Mouse (Mus musculus): Measurements from ENCODE around the gene Cars. TPM values are rescaled to one million over a fixed set of nuclear protein-coding genes. Genes with fewer than 3 reads are reported as not detected.

Gene Cars
- polyA plus RNA-seq, 1 experiment from 2014 or later, result 70.5 TPM

- no peaks in the 10 kb centered on the region for H3K9me3 ChIP-seq (replicated peaks; ENCODE audit: control insufficient read depth, low read length, poor library complexity, severe bottlenecking)
- no peaks in the 10 kb centered on the region for H3K27me3 ChIP-seq (ENCODE audit: control insufficient read depth, insufficient read depth, low read depth, low read length)
- peak overlapping the region; percentile 99 for H3K4me2 ChIP-seq (ENCODE audit: low read length)
- H3K4me1 ChIP-seq (ENCODE audit: control insufficient read depth, insufficient read depth, low read length), result peaks cover 14% of the 10 kb centered on the region
- H3K4me3 ChIP-seq (ENCODE audit: low read depth, low read length), result peak overlapping the region; percentile 75
- 0 out of 2 replicates have a peak, but pooled peaks cover 2% of the 10 kb centered on the region for H3K36me3 ChIP-seq (ENCODE audit: control insufficient read depth, insufficient read depth, low read length)
- H3K9ac ChIP-seq (ENCODE audit: low read depth, low read length), result peak overlapping the region; percentile 50; the same call in 1 of the 2 replicates
- ATAC-seq, result no peak; the same call in 1 of the 2 replicates
- peak overlapping the region; percentile 61; the same call in 1 of the 2 replicates for H3K27ac ChIP-seq (ENCODE audit: low read length)
- 7% methylated on average over 15 of the region's 15 CpGs for WGBS
These were observed 396 bp upstream of the Cars start for GRCm38 (mm10) chr7:143600231-143600740.

GRCm38 (mm10) chr7:143594865-143595264 is 5.0 kb downstream of the Cars start:
- no peak overlapping the region for H3K4me3 ChIP-seq (ENCODE audit: low read depth, low read length)
- peaks cover 12% of the 10 kb centered on the region for H3K4me1 ChIP-seq (ENCODE audit: control insufficient read depth, insufficient read depth, low read length)
- 78% methylated on average over 5 of the region's 5 CpGs for WGBS
- H3K4me2 ChIP-seq (ENCODE audit: low read length), result no peak overlapping the region
- no peaks in the 10 kb centered on the region for H3K27me3 ChIP-seq (ENCODE audit: control insufficient read depth, insufficient read depth, low read depth, low read length)
- no peaks in the 10 kb centered on the region for H3K9me3 ChIP-seq (replicated peaks; ENCODE audit: control insufficient read depth, low read length, poor library complexity, severe bottlenecking)
- no peak for ATAC-seq
- H3K9ac ChIP-seq (ENCODE audit: low read depth, low read length), result no peak overlapping the region
- peaks cover 12% of the 10 kb centered on the region; the same call in 1 of the 2 replicates for H3K36me3 ChIP-seq (ENCODE audit: control insufficient read depth, insufficient read depth, low read length)
- no peak overlapping the region for H3K27ac ChIP-seq (ENCODE audit: low read length)

DNA sequence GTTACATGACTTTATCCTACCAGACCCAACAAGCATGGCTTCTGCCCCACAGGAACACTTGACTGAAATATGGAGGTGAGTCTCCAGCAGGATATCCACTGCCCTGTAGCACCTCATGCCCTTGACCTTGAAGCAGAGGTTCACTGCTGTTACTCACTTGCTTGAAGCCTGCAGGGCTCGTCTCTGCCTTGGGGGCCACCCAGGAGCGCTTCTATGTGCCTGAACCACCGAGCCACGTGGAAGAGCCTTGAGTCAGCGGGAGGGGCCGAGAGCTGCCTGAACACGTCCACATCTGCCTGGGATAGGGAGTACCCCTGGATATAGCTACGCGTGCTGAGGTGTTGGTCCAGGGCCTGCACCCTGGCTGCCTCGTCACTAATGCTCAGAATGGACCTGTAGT is 7.6 kb downstream of the Cars start:
- peaks cover 22% of the 10 kb centered on the region for H3K36me3 ChIP-seq (ENCODE audit: control insufficient read depth, insufficient read depth, low read length)
- H3K4me3 ChIP-seq (ENCODE audit: low read depth, low read length), result no peak overlapping the region
- 93% methylated on average over 10 of the region's 10 CpGs for WGBS
- H3K9ac ChIP-seq (ENCODE audit: low read depth, low read length), result no peak overlapping the region
- H3K27ac ChIP-seq (ENCODE audit: low read length), result no peak overlapping the region
- no peaks in the 10 kb centered on the region for H3K9me3 ChIP-seq (replicated peaks; ENCODE audit: control insufficient read depth, low read length, poor library complexity, severe bottlenecking)
- ATAC-seq, result no peak
- no peaks in the 10 kb centered on the region for H3K27me3 ChIP-seq (ENCODE audit: control insufficient read depth, insufficient read depth, low read depth, low read length)
- no peak overlapping the region for H3K4me2 ChIP-seq (ENCODE audit: low read length)
- H3K4me1 ChIP-seq (ENCODE audit: control insufficient read depth, insufficient read depth, low read length), result peaks cover 2% of the 10 kb centered on the region

DNA sequence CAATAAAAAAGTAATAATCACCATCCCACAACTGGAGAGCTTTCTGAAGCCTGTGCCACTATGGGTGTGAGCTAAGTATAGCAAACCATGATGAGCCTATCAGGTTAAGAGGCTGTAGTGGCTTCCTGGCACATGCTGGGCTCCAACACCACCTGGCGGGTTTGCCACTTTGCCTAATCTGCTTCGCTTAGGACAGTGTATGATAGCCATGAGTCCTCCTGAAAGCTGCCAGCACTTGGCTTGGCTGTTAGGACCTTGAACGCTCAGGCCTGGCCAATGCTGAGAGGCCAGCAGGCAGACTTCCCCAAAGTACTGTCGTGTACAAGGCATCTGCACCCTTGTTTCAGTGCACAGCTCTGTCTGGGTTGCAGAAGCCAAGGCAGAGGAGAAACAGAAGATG is 11.9 kb downstream of the Cars start:
- Histone ChIP-seq H3K4me3 (ENCODE audit: low read depth, low read length) (no peak overlapping the region), H3K9me3 (replicated peaks; ENCODE audit: control insufficient read depth, low read length, poor library complexity, severe bottlenecking) (no peaks in the 10 kb centered on the region), H3K27me3 (ENCODE audit: control insufficient read depth, insufficient read depth, low read depth, low read length) (no peaks in the 10 kb centered on the region), H3K36me3 (ENCODE audit: control insufficient read depth, insufficient read depth, low read length) (peaks cover 37% of the 10 kb centered on the region), H3K27ac (ENCODE audit: low read length) (no peak overlapping the region), H3K4me2 (ENCODE audit: low read length) (no peak overlapping the region), H3K9ac (ENCODE audit: low read depth, low read length) (no peak overlapping the region), H3K4me1 (ENCODE audit: control insufficient read depth, insufficient read depth, low read length) (no peaks in the 10 kb centered on the region)
- 86% methylated on average over 4 of the region's 4 CpGs for WGBS
- no peak for ATAC-seq

GRCm38 (mm10) chr7:143587586-143587985 is 12.3 kb downstream of the Cars start:
- Histone ChIP-seq H3K9me3 (replicated peaks; ENCODE audit: control insufficient read depth, low read length, poor library complexity, severe bottlenecking) (no peaks in the 10 kb centered on the region), H3K36me3 (ENCODE audit: control insufficient read depth, insufficient read depth, low read length) (peaks cover 41% of the 10 kb centered on the region), H3K4me2 (ENCODE audit: low read length) (no peak overlapping the region), H3K27me3 (ENCODE audit: control insufficient read depth, insufficient read depth, low read depth, low read length) (no peaks in the 10 kb centered on the region), H3K4me1 (ENCODE audit: control insufficient read depth, insufficient read depth, low read length) (no peaks in the 10 kb centered on the region), H3K27ac (ENCODE audit: low read length) (no peak overlapping the region), H3K4me3 (ENCODE audit: low read depth, low read length) (no peak overlapping the region), H3K9ac (ENCODE audit: low read depth, low read length) (no peak overlapping the region)
- no peak for ATAC-seq
- WGBS, result 93% methylated on average over 5 of the region's 5 CpGs

DNA sequence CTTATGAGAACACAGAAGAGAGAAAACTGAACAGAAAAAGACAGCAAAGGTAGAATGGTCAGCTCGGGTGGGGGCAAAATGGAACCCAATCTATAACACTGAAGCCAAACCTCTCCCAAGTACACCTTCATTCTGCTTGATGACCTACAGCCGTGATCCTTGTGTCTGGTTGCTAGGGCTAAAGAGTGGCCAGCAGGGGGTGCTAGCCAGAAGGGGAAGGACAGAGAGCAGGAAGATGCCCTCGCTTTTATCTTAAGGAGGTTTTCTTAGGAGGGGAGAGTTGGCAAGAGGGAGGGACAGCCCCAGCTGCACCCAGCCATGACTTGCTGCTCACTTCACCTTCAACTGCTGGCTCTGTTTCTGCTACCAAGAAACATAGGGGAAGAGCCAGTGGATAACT is 15.9 kb downstream of the Cars start:
- no peak overlapping the region for H3K4me2 ChIP-seq (ENCODE audit: low read length)
- ATAC-seq, result no peak
- WGBS, result 31% methylated on average over 3 of the region's 3 CpGs
- no peak overlapping the region for H3K4me3 ChIP-seq (ENCODE audit: low read depth, low read length)
- no peak overlapping the region for H3K27ac ChIP-seq (ENCODE audit: low read length)
- H3K36me3 ChIP-seq (ENCODE audit: control insufficient read depth, insufficient read depth, low read length), result peaks cover 37% of the 10 kb centered on the region
- H3K27me3 ChIP-seq (ENCODE audit: control insufficient read depth, insufficient read depth, low read depth, low read length), result no peaks in the 10 kb centered on the region
- H3K9me3 ChIP-seq (replicated peaks; ENCODE audit: control insufficient read depth, low read length, poor library complexity, severe bottlenecking), result no peaks in the 10 kb centered on the region
- H3K9ac ChIP-seq (ENCODE audit: low read depth, low read length), result no peak overlapping the region
- no peaks in the 10 kb centered on the region for H3K4me1 ChIP-seq (ENCODE audit: control insufficient read depth, insufficient read depth, low read length)

DNA sequence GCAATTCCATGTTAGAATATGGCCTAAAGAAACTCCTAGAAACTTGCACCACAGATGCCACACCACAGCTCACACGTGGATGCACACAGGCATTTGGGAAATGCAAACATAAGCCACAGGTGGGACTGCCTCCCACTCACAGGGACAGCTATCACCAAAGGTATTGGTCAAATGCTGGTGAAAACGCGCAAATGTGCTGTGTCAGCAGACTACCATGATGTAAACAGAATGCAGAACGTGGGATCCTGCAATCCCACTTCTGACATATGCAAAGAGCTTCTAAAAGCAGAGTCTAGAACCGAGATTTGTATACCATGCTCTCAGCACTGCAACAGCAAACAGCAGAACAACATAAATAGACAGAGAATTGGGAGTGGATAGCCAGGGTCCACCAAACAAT is 16.9 kb downstream of the Cars start:
- peaks cover 33% of the 10 kb centered on the region for H3K36me3 ChIP-seq (ENCODE audit: control insufficient read depth, insufficient read depth, low read length)
- H3K27ac ChIP-seq (ENCODE audit: low read length), result no peak overlapping the region
- no peaks in the 10 kb centered on the region for H3K4me1 ChIP-seq (ENCODE audit: control insufficient read depth, insufficient read depth, low read length)
- WGBS, result 93% methylated on average over 5 of the region's 5 CpGs
- no peak overlapping the region for H3K4me3 ChIP-seq (ENCODE audit: low read depth, low read length)
- no peaks in the 10 kb centered on the region for H3K27me3 ChIP-seq (ENCODE audit: control insufficient read depth, insufficient read depth, low read depth, low read length)
- no peak for ATAC-seq
- H3K4me2 ChIP-seq (ENCODE audit: low read length), result no peak overlapping the region
- no peaks in the 10 kb centered on the region for H3K9me3 ChIP-seq (replicated peaks; ENCODE audit: control insufficient read depth, low read length, poor library complexity, severe bottlenecking)
- H3K9ac ChIP-seq (ENCODE audit: low read depth, low read length), result no peak overlapping the region

DNA sequence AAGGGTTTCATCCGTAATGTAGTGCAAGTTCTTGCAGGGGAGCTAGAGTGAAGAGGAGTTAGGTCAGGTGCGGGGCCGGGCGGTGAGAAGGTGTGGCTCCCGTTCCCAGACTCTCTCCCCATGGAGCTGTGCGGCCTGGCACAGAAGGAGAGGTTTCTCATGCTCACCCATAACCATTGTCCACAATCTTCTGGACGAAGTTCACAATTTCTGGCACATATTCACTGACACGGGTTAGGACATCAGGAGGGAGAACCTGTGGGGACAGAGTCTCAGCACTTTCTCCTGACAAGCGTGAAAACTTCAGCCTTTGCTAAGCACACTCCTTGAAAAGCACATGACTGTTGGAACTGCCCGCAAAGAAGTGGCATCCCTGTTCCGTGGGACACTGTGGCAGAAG is 24.1 kb downstream of the Cars start:
- Histone ChIP-seq H3K4me3 (ENCODE audit: low read depth, low read length) (no peak overlapping the region), H3K4me1 (ENCODE audit: control insufficient read depth, insufficient read depth, low read length) (no peaks in the 10 kb centered on the region), H3K27me3 (ENCODE audit: control insufficient read depth, insufficient read depth, low read depth, low read length) (no peaks in the 10 kb centered on the region), H3K9ac (ENCODE audit: low read depth, low read length) (no peak overlapping the region), H3K4me2 (ENCODE audit: low read length) (no peak overlapping the region), H3K36me3 (ENCODE audit: control insufficient read depth, insufficient read depth, low read length) (peaks cover 59% of the 10 kb centered on the region), H3K27ac (ENCODE audit: low read length) (no peak overlapping the region), H3K9me3 (replicated peaks; ENCODE audit: control insufficient read depth, low read length, poor library complexity, severe bottlenecking) (no peaks in the 10 kb centered on the region)
- ATAC-seq, result no peak
- 95% methylated on average over 11 of the region's 11 CpGs for WGBS

DNA sequence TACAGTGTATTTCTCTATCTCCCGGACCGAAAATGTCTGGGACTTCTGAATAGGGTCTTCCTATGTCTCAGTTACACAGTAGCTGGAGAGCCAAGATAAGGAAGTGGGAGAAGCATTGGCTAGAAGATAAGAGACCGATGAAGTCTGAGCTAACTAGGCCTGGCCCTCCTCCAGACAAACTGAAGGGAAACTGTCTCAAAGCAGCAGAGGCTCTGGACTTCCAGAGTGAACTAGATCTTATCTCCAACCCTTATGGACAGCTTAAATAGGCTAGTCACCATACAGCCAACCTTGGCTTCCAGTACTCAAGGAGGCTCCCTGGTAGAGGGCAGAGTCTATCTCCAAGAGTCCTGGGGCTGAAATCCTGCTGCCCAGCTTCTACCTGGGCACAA is 34.2 kb downstream of the Cars start:
- H3K36me3 ChIP-seq (ENCODE audit: control insufficient read depth, insufficient read depth, low read length), result peaks cover 51% of the 10 kb centered on the region
- H3K27me3 ChIP-seq (ENCODE audit: control insufficient read depth, insufficient read depth, low read depth, low read length), result no peaks in the 10 kb centered on the region
- H3K4me3 ChIP-seq (ENCODE audit: low read depth, low read length), result no peak overlapping the region
- WGBS, result 95% methylated on average over 3 of the region's 3 CpGs
- H3K9me3 ChIP-seq (replicated peaks; ENCODE audit: control insufficient read depth, low read length, poor library complexity, severe bottlenecking), result no peaks in the 10 kb centered on the region
- no peak overlapping the region for H3K4me2 ChIP-seq (ENCODE audit: low read length)
- H3K27ac ChIP-seq (ENCODE audit: low read length), result no peak overlapping the region
- H3K9ac ChIP-seq (ENCODE audit: low read depth, low read length), result no peak overlapping the region
- no peak for ATAC-seq
- H3K4me1 ChIP-seq (ENCODE audit: control insufficient read depth, insufficient read depth, low read length), result no peaks in the 10 kb centered on the region

Data from midbrain, embryonic 16.5 days (tissue).